Mouse (Mus musculus): ENCODE measurements around the gene Scarb1.

The Scarb1 gene

DNA sequence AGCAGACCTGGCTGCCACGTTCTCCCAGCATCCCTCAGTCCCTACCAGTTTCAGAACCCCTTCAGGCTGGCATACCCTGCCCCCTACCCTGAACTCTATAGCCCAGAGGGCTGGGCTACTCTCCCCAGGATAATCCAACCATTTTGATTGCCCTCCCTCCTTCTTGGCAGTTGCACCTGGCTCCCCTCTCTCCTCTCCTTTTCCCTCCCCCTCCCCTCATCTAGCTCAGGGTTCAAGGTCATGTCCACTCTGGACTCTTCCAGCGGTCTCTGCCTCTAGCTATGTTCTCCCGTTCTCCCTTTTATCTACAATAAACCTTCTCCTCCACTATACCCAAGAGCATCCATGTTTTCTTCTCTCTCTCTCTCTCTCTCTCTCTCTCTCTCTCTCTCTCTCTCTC, 9.1 kb downstream of the Scarb1 start:
- DNase-seq (ENCODE audit: low read depth) = no peak

DNA sequence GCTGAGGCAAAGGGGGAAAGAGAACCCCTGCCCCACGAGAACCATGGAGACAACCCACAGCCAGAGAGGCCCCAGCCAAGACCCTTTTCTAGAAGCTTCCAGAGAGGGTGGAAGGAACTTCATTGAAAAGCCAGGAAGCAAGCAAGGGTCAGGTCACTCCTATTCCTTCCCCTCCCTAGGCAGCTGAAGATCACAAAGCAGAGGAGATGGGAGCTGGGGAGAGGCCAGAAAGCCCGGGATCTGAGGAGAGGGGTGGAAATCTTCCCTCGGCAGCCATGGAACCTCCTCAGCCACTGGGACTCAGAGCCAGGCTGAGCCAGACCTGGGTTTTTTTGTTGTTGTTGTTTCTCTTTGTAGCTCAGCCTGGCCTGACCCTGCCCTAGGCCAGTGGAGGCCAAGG, 9.8 kb downstream of the Scarb1 start:
- DNase-seq (ENCODE audit: low read depth) = no peak

DNA sequence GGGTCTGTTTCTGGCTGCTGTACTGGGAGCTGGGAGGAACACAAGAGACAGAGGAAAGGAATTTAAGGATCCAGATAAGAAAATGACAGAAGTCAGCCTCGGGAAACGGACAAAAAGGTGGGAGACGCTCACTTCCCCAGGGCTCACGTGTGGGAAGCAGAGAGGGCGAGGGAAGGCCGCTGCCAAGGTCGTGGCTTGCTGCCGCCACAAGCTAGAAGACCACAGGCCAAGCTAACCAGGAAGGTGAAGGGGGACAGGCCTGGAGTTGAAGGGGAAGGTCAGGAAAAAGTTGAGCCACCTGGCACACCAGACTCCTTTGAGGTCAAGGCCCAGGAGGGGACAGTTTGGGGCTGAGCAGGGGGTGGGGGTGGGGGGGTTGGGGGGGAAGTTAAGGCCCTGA, 10.2 kb downstream of the Scarb1 start:
- no peak for DNase-seq (ENCODE audit: low read depth)

DNA sequence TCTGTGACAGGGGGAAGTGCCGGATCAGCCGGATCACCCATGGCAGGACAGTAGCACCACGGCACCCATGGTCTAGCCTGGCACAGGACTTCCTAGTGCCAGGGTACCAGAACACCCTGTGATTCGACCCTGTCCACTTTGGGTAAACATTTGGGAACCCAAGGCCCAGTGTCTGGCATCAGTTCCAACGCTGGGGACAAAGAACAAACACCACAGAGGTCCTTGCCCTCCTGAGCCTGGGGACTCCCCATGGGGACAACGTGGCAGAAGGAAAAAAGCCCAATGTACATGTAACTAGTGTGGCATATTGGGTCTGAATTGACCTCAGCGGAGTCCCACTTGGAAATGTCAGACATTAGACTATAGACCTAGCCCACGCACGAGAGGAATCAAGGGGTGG, 10.7 kb downstream of the Scarb1 start:
- DNase-seq (ENCODE audit: low read depth) = no peak

DNA sequence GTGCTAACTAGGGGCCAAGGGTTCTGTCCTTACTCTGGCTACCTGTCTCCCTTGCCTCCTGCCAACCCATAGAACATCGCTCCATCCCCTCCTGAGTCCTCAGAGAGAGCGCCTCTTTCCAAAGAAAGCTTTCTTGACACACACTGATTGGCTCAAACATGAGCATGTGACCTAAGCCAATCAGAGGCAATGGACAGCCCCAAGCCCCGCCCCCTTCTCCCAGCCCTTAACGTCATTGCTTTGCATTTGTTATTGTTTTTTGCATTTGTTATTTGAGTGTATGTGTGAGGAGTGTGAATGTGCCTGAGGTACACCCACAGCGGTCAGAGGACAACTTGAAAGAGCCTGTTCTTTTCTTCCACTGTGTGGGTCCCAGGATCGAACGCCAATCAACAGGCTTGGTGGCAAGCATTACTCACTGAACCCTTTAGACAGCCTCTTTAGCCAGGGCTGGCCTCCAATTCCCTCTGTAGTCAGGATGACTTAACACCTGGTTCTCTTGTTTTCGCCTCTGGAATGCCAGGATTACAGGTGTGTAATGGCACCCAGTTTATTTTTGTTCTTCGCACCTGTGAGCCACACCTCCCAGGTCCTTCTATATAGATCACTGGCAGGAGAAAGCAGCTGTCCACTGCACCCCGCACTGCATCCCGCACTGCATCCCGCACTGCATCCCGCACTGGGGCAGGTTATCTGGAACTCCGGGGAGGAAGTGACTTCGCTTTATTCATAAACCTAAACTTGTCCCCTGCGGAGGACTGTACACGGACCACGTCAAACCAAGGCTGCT, 13.1 kb downstream of the Scarb1 start:
- DNase-seq (ENCODE audit: low read depth) = no peak

DNA sequence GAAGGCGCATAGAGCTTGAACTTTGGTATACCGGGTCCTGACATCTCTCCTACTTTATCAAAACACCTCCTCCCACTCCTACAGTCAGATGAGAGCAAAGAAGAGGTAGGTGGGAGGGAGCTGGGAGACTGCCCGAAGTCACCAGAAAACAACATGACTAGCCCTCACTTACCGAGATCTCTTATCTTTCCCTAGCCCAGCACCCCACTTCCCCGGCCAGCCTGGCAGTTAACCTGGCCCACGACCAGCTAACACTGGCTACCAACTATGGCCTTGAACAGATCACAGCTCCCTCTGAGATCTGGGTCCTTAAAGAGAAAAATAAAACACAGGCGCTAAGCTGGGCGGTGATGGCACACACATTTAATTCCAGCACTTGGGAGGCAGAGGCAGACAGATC, 14.5 kb downstream of the Scarb1 start:
- no peak for DNase-seq (ENCODE audit: low read depth)

DNA sequence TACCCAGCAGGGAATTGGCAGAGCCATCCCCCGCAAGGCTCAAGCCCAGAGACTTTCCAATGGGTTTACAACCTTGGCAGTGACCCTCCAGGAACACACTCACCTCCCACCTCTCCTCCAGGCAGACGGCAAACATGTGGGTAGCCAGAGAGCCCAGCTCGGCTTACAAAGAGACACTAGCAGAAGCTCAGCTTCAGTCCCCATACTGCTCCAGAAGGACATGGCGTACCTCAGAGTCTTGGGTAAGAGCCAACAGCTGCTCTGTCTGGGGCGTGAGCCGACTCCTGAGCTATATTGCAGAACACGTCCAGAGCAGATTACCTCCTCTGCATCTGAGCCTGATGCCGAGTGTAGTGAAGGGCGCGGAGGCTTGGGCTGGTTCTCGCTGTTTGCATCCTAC, 15.0 kb downstream of the Scarb1 start:
- DNase-seq (ENCODE audit: low read depth) = no peak

DNA sequence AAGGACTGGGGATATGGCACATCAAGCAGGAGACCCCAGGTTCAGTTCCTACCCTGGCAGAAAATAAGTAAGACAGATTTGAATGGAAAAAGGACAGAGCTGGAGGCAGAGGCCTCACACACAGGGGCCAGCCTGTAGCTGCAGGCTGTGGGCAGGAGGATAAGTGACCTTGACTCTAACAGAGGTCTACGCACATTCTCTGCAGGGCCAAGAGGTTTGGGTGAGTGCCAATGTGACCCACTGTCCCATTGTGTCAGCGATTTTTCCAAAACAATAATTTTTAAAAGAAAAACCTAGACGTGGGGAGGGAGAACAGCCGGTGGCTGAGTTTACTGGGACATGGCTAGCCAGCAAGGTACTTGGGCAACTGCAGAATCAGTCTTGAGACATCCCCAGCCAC, 15.6 kb downstream of the Scarb1 start:
- DNase-seq (ENCODE audit: low read depth) = no peak

DNA sequence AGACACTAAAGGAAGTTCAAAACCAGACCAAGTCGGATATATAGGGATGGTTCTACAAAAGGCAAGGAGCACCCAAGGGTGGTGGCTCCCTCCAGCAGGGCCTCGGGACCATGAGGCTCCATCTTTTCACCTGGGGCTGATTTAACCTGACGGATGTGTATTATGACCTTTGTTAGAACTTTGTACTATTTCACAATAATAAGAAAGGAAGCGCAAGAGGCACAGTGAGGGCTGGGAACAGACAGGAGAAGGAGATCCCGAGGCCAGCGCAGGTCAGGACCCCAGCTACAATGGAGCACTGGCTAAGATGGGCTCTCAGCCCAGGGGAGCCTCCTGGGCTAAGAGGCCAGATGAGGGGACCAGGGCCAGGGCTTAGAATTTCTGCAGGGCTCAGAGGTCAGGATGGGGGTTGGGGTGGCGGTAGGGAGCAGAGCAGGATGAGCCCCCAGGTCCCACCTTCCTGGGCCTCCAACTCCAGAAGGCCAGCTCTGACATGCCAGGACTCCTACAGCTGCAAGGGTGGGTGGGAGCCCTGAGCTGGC, 16.9 kb downstream of the Scarb1 start:
- no peak for DNase-seq (ENCODE audit: low read depth)

DNA sequence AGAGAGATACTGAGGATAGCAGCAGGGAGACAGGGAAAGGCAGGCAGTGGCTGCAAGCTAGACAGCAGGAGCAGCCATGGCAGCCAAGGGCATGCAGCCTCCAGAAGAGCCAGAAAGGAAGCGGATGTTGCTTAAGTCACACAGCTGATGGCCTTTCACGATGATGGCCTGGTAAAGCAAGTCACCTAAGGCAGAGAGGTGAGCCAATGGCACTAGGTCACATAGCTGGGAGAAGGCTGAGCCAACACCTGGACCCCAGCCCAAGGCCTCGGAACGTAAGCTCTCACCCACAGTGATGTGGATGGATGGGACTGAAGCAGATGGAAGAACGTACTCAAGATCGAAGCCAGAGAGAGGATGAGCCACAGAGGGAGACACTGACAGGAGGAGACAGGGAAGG, 17.8 kb downstream of the Scarb1 start:
- DNase-seq (ENCODE audit: low read depth) = no peak

DNA sequence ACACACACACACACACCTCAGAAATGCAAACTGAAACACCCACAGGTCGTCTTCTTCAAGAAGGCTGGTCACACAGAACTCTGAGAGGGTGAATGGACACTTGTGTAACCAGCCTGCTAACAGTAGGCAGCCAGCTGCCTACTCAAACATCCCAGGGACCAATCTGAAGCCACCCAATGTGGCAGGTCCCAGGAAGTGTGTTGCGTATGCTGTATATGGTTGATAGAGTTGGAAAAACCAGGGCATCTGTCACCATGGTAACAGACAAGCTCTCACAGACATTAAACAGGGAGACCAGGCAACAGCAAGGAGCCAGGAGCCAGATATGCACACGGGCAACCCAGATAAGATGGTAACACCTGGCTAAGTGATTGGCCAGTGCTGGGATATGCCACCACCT, 19.1 kb downstream of the Scarb1 start:
- no peak for DNase-seq (ENCODE audit: low read depth)

DNA sequence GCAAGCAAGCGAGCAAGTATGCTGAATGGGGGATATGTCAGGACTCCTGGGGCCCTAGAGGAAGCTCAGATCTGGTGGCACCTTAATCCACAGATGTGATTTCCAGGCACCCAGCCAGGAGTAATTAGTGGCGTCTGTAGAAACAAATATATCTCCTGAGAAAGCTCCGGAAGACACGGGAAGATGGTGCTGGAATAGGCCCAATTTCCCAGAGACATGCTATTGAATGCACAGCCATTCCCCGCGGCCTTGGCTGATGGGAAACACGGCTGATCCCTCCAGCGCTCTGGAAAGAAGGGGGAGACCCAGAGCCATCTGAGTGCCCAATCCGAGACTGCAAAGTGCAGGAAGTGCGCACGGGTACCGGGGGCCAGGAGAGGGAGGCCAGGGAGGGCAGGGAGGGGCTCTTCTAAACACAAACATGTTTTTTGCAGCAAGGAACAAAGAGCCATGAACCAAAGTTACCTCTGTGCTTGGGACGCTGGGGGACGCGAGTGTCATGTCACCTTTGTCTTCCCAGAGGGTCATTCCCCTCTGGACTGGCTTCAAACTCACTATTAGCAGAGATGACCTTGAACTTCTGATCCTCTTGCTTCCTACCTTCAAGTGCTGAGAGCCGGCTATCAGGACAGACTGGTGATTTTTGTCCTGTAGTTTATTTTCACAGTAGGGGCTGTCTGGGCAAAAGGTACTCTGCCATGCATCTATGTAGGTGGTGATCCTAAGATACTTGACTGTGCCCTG, 21.7 kb downstream of the Scarb1 start:
- DNase-seq (ENCODE audit: low read depth) = no peak

DNA sequence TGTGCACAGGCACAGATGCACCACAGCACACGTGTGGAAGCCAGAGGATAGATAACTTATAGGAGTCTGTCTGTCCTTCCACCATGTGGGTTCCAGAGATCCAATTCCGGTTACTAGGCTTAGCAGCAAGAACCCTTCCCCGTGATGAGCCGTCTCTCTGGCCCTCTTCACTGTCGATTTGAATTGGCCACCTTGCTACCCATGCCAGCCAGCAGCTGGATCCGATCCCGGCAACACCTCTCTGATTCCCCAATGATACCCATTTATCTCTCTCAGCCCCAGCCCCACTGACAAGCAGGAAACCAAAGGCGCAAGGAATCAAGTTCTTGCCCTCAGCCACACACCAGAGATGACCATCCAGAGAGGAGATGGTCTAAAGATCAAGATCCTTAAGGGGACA, 22.9 kb downstream of the Scarb1 start:
- DNase-seq (ENCODE audit: low read depth) = no peak

DNA sequence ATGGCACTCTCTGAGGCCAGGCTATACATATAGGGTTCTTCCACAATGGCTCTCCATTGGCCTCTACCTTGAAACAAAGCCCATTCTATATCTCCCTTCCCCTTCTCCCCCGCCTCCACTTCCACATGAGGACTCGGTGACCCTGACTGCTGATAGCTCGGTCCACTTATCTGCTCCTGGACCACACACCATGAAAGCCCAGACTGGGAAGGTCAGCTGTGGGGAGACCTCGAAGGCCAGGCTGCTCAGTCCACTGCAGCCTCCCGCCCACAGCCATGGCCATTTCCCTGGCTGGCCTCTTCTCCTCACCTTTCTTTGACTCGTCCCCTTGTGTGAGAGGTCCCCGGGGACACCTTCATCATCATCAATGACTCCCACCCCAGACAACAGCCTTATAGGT, 23.6 kb downstream of the Scarb1 start:
- DNase-seq (ENCODE audit: low read depth) = no peak

DNA sequence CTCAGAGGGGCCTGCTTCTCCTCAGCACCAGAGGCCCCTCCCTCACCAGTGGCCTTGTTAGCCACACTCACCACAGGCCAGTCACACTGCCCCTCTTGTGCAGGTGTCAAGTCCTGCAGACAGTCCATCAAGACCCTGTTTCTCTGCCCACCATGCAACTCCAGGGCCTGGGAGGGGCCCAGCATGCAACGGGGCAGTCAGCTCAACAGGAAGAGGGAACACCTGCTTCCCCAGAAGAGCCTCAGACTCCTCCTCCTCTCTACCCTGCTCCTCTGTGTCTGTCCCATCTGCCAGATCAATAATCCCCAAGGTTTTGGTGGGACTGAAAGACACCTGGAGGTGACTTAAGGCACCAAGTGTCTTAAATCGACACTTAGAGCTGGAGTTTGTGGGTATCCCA, 24.1 kb downstream of the Scarb1 start:
- no peak for DNase-seq (ENCODE audit: low read depth)

DNA sequence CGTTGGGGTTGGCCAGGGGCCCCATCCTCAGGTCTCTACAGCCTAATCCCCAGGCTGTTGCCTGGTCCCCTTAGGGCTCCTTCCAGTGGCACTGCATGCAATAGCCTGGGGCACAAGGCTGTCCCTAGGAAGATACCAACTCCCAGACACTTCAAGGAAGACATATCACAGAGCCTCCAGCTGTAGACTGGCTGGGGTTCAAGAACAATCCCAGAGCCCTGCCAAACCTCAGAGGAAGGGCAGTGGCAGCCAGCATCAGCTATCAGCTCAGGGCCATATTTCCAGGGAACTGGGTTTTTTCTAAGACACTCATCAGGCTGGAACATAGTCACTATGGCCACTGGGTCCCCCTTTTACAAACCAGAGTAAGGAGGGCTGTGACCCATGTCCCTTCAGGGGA, 25.8 kb downstream of the Scarb1 start:
- no peak for DNase-seq (ENCODE audit: low read depth)

DNA sequence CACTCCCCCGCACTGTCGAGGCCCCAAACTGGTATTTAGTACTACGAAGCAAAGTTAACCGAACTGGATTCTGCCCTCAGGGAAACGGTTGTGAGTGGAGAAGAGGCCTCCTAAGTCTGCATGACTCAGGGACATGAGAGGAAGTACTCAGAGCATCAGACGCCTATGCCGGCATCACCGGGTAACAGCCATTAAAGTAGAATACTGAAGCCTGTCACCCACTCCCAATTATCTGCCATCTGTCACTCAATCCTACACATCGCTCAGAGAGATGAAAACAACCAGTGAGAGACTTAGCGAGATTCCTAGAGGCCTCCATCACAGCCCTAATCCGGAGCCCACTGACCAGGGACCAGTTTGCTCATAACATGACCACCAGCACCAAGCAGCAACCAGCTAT, 26.9 kb downstream of the Scarb1 start:
- no peak for DNase-seq (ENCODE audit: low read depth)

DNA sequence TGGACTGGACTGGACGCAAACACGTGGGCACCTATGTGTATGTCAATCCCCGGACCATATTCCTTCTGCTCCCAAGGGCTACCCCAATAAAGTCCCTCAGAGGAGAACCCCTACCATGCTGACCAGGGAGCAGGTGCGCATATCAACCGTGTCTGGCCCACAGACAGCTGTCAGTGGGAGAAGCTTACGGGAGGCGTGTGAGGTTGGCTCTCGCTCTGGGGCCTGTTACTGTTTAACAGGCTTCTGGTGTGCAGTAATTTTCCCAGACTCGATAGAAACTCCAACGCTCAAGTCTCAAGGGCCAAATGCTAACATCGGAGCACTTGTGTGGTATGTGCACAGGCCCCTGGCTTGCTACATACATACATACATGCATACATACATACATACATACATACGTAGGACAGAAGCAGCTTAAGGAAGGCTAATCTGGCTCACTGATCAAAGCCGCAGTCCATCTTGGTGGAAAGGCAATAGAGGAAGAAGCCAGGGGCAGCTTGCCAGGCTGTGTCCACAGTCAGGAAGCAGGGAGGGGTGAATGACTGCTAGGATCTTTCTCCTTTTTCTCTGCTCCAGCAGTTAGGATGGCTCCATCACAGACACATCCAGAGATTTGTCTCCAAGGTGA, 27.8 kb downstream of the Scarb1 start:
- no peak for DNase-seq (ENCODE audit: low read depth)

DNA sequence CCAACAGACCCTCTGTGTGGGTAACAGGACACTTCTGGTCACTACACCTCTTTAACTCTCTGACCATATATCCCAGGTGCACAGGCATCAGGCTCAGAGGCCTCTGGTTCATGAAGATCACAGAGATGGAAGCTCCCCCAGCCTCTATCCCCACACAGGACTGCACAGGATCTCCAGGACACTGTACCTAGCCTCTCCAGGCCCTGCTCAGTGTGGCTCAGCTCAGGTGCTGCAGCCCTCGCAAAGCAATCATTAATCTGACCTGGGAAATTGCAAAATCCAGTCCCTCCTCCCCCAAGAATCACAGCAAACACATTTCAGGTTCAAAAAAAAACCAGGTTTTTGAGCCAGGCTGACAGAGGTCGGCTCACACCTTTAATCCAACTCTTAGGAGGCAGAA, 29.9 kb downstream of the Scarb1 start:
- no peak for DNase-seq (ENCODE audit: low read depth)

DNA sequence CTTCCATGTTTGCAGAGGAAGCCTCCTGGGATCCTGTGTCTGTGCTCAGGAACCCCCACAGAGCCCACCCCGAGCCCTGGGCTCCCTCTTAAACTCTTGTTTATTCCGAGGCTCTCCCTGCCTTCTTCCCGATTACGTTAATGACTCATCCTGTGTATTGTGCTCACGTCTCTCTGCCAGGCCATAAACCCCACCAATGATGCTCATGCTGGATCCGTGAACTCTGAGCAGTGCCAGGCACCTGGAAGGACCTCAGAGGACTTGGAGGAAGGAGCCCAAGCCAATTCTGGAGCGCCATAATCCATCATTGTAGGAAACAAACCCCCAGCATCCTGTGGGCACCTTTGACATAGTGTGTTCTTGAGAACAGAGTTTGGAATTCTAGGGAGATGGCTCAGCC, 31.7 kb downstream of the Scarb1 start:
- no peak for DNase-seq (ENCODE audit: low read depth)

DNA sequence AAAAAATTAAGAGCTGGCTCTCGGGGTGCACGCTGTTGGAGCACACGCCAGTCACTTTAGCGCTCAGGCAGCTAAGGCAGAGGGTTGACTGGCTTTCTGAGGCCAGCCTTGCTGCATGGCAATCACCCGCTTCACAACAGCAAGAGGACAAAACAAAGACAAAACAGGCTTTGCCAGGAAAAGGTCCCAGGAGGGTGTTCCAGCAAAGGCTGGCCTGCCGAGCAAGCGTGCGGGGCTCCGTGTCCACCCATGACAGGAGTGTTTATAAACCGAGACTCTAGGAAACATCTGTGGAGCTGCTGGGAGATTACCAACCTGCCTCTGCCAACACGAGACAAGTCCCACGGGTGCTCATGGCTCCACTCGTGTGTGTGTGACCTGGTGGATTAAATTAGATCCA, 34.1 kb downstream of the Scarb1 start:
- no peak for DNase-seq (ENCODE audit: low read depth)

DNA sequence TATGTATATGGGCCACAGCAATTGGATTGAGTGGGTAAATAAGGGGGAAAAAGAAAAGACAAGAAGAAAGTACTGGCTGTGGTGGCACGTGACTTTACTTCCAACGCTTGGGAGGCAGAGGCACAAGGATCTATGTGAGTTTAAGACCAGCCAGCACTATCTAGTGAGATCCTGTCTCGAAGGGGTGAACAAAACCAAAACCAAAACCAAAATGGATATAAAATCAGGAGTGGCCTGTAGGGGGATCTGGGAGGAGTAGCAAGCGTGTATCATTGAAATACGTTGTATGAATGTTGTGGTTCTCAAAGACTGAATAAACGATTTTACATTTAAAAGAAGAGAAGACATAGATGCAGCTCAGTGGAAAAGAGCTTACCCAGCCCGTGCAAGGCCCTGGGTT, 34.5 kb downstream of the Scarb1 start:
- no peak for DNase-seq (ENCODE audit: low read depth)

All from c-Kit-positive CD71-negative TER-119-negative erythroid progenitor cells, embryonic 14.5 days (primary cell).